ENCODE assay signal across 8 mouse cellular contexts in the genomic region with DNA sequence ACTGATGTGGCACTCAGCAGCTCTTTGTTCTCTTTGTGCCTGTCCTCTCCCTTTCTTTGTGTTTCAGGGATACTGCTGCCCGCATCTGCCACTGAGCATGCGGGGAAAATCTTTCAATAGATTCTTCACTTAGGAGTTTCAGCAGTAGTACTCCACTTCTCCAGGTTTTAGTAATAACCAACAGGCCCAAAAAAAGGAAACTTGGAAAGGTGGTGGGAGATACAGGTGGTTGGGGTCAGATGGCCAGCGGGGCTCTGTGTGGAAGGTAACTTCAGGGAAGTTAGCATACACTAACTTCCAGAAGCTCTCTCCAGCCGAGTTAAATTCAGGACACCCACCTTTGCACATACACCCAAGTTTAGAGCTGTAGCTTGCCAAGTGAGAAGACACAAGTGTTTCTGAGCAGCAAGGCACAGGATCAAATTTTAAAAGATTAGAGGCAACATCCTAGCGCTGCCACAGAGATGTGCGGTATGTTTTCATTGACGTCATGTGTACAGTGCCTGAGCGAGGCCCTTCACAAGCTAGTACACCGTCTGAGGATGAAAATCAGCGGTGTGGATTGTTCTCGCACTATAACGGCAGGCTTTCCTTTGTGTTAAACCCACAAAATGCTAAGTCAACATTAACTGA. TPM values are rescaled to one million over a fixed set of nuclear protein-coding genes. Genes with fewer than 3 reads are reported as not detected.
DNase-seq lines count a peak whose midpoint lies in the region; ATAC-seq and TF ChIP-seq lines count a peak whose summit lies in the region.

No protein-coding gene starts in this region.

- H3K4me2 ChIP-seq in midbrain, embryonic 16.5 days (ENCODE audit: low read length) = peak overlapping the region; percentile 92
- no peak overlapping the region for H3K4me2 ChIP-seq in liver, postnatal 0 days (ENCODE audit: low read depth, low read length)

- H3K27ac ChIP-seq in midbrain, embryonic 16.5 days (ENCODE audit: low read length) = peak overlapping the region; percentile 39
- no peak overlapping the region for H3K27ac ChIP-seq in liver, postnatal 0 days (ENCODE audit: low read depth)
- no peak overlapping the region for H3K27ac ChIP-seq in limb, embryonic 10.5 days

- H3K36me3 ChIP-seq in midbrain, embryonic 16.5 days (ENCODE audit: control insufficient read depth, insufficient read depth, low read length) = no peaks in the 10 kb centered on the region
- H3K36me3 ChIP-seq in liver, postnatal 0 days (replicated peaks; ENCODE audit: insufficient read depth, low read length) = no peaks in the 10 kb centered on the region
- H3K36me3 ChIP-seq in limb, embryonic 10.5 days = no peaks in the 10 kb centered on the region

- 26% methylated on average over 12 of the region's 12 CpGs for WGBS in midbrain, embryonic 16.5 days
- WGBS in liver, postnatal 0 days (ENCODE audit: insufficient replicate concordance) = 45% methylated on average over 12 of the region's 12 CpGs
- WGBS in limb, embryonic 10.5 days = 55% methylated on average over 12 of the region's 12 CpGs

- H3K9me3 ChIP-seq in midbrain, embryonic 16.5 days (replicated peaks; ENCODE audit: control insufficient read depth, low read length, poor library complexity, severe bottlenecking) = no peaks in the 10 kb centered on the region
- H3K9me3 ChIP-seq in liver, postnatal 0 days (ENCODE audit: low read length) = no peaks in the 10 kb centered on the region
- no peaks in the 10 kb centered on the region for H3K9me3 ChIP-seq in limb, embryonic 10.5 days (replicated peaks)

- ATAC-seq in frontal cortex, adult (ENCODE audit: low TSS enrichment) = peak; percentile 32
- ATAC-seq in midbrain, embryonic 16.5 days = no peak
- no peak for ATAC-seq in liver, postnatal 0 days

- no peak overlapping the region for H3K9ac ChIP-seq in midbrain, embryonic 16.5 days (ENCODE audit: low read depth, low read length)
- no peak overlapping the region for H3K9ac ChIP-seq in liver, postnatal 0 days (replicated peaks)

- no peaks in the 10 kb centered on the region for H3K27me3 ChIP-seq in midbrain, embryonic 16.5 days (ENCODE audit: control insufficient read depth, insufficient read depth, low read depth, low read length)
- peaks cover 30% of the 10 kb centered on the region for H3K27me3 ChIP-seq in liver, postnatal 0 days (ENCODE audit: insufficient read depth, low read length)
- H3K27me3 ChIP-seq in limb, embryonic 10.5 days (ENCODE audit: low read depth, poor library complexity, severe bottlenecking) = peaks cover 52% of the 10 kb centered on the region

- H3K4me3 ChIP-seq in midbrain, embryonic 16.5 days (ENCODE audit: low read depth, low read length) = peak overlapping the region; percentile 14; the same call in 1 of the 2 replicates
- H3K4me3 ChIP-seq in liver, postnatal 0 days (ENCODE audit: low read depth, low read length) = no peak overlapping the region
- H3K4me3 ChIP-seq in limb, embryonic 10.5 days = no peak overlapping the region

- no peak for TF ChIP-seq CTCF in liver, postnatal 0 days (IDR thresholded peaks at IDR 0.05; ENCODE audit: low read depth)

- H3K4me1 ChIP-seq in midbrain, embryonic 16.5 days (ENCODE audit: control insufficient read depth, insufficient read depth, low read length) = peaks cover 34% of the 10 kb centered on the region
- H3K4me1 ChIP-seq in liver, postnatal 0 days (ENCODE audit: insufficient read depth) = 0 out of 2 replicates have a peak, but pooled peaks cover 11% of the 10 kb centered on the region
- H3K4me1 ChIP-seq in limb, embryonic 10.5 days = peaks cover 18% of the 10 kb centered on the region

- no peak for DNase-seq in frontal cortex, postnatal 14 days (ENCODE audit: low spot score in 2 of 2)
- DNase-seq in brain, embryonic 18.5 days (ENCODE audit: low read depth, low spot score) = peak; percentile 72
- peak; percentile 42 for DNase-seq in forelimb bud, embryonic 11.5 days (ENCODE audit: low read depth, low spot score)
- no peak for DNase-seq in liver, postnatal 0 days
- no peak for DNase-seq in adrenal gland, postnatal 25 days
- no peak for DNase-seq in limb, embryonic 10.5 days (ENCODE audit: low spot score)

- no peak for TF ChIP-seq EP300 in liver, postnatal 0 days (IDR thresholded peaks at IDR 0.05; ENCODE audit: low read depth)

RNA-seq across cellular contexts. Expression of gene Slain1, which starts 1.3 kb away (rescaled TPM):
- polyA plus RNA-seq in midbrain, embryonic 16.5 days (2015; fragmentation: Nextera tagmentation; extraction: Ambion mirVana) = 13.0 and 15.4 TPM in 2 replicates
- 0.28 and 0.46 TPM in 2 replicates for polyA plus RNA-seq in liver, postnatal 0 days (2015; fragmentation: Nextera tagmentation; extraction: Ambion mirVana)
- total RNA-seq in adrenal gland, postnatal 25 days (2021) = 1.2 and 3.5 TPM in 2 replicates
- 0.62 and 1.4 TPM in 2 replicates for polyA plus RNA-seq in limb, embryonic 10.5 days (2016; fragmentation: Nextera tagmentation; extraction: Ambion mirVana)

Comparison
In these comparisons a context has a peak if more than half of its experiments do, and no peak if none do; other contexts are left out.
1. DNase-seq: peak in brain, embryonic 18.5 days (single experiment) and forelimb bud, embryonic 11.5 days (single experiment); none in frontal cortex, postnatal 14 days (0 of 2), liver, postnatal 0 days (single experiment), adrenal gland, postnatal 25 days (single experiment) and limb, embryonic 10.5 days (single experiment).